Mouse (Mus musculus) brain, embryonic 14.5 days (tissue): ENCODE measurements around the gene Slc48a1. TPM values are rescaled to one million over a fixed set of nuclear protein-coding genes. Genes with fewer than 3 reads are reported as not detected.

Experiments
- DNase-seq: peaks from one replicate; pipeline ENCODE4 v3.0.0-alpha.2; 2011; ENCODE audit warnings: low read depth
- CTCF ChIP-seq: fragments of 200-500 bp; IDR thresholded peaks from 2 replicates; pipeline ENCODE4 v1.5.1; 2012; ENCODE audit warnings: inconsistent platforms, mild to moderate bottlenecking, moderate library complexity, borderline replicate concordance; ENCODE audit not compliant: insufficient read depth, insufficient read length; ENCODE audit errors: extremely low read depth
- POLR2A ChIP-seq: fragments of 200-500 bp; IDR thresholded peaks from 2 replicates; pipeline ENCODE4 v1.6.1; 2012; ENCODE audit warnings: mild to moderate bottlenecking, inconsistent platforms, borderline replicate concordance; ENCODE audit not compliant: poor library complexity, insufficient read depth, insufficient read length, severe bottlenecking; ENCODE audit errors: extremely low read depth
- polyA plus RNA-seq: library from polyadenylated mRNA; depleted of rRNA; stranded (reverse); fragments of >200 nt; gene quantifications from 2 replicates; pipeline ENCODE4 v1.2.3, GENCODE M21; 2012

The Slc48a1 gene
- polyA plus RNA-seq, 1 experiment, result 39.5 TPM

DNA sequence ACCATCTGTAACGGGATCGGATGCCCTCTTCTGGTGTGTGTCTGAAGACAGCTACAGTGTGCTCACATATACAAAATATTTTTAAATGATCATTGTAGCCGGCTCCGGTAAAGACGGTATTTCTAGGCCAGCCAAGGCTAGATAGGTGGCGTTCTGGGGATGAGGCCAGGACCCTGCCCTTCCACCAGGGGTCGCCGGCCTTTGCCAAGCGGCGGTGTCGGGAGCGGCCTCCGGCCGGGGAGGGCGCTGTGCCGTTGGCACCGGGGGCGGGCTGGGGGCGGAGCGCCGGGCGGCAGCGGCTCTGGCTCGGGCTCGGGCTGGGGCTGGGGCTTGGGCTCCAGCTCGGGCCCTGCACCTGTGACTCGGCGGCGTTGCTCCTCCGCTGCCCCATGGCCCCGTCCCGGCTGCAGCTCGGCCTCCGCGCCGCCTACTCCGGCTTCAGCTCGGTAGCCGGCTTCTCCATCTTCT lies 5.8 kb downstream of the Slc48a1 start:
- peak; percentile 91 for DNase-seq

DNA sequence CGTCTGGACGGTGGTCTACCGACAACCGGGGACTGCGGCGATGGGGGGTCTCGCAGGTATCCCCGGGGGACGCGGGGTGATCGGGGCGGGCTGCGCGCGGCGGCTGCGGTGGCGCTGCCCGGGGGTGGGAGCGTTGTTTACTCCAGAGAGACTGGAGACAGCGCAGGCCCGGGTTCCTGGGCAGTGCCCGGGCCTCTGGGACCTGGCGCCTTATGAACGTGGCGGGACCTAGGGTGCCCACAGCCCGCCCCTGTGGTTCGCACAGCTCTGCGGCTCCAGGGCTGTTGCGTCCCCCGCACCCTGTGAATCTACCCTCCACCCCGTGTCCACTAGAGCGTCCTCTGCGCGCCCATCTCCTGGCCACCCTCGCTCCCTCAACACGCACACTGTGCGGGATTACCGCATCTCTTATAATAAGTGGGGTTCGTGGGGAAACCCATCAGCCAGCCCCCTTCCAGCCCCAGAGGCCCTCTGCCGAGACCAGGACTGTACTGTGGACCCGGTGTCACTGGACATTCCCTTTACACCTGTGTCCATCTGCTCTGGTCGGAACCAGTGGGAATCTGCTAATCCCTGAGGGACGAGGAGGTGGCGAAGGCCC lies 6.3 kb downstream of the Slc48a1 start:
- no peak for DNase-seq

More for the DNA sequence above, 5.8 kb downstream of the Slc48a1 start:
- peak; percentile 90 for TF ChIP-seq CTCF
- TF ChIP-seq POLR2A, result peak; percentile 94

DNA sequence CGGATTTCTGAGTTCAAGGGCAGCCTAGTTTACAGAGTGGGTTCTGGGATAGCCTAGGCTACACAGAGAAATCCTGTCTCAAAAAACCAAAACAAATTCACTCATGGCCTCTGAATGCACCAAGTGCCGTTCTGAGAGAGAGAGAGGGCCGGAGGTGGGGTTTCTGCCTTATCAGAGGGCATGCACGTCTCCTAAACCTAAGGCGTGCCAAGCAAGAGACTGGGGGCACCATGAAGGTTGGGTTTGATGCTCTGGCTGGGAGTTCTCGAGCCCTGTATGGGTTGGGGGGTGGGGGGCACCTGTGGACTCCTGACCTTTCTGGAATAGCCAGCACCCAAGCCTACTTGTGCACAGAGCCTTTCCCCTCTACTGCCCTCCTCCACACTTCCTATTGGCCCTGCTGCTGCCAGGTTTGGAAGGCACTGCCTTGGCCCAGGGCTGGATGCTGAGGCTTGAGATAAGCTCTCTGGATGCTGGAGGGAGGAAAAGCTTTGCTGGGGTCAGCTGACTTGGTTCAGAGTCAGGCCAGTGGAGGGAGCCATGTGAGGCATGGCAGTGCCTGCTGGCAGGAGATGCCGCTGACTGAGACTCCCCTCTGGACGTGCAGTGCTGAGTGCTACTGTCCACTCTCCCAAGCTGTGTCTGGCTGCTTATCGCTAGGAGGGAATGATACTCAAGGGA lies 7.6 kb downstream of the Slc48a1 start:
- TF ChIP-seq CTCF (no peak), POLR2A (no peak)
- DNase-seq, result no peak

More for the DNA sequence above, 6.3 kb downstream of the Slc48a1 start:
- TF ChIP-seq POLR2A, result no peak
- TF ChIP-seq CTCF, result no peak

DNA sequence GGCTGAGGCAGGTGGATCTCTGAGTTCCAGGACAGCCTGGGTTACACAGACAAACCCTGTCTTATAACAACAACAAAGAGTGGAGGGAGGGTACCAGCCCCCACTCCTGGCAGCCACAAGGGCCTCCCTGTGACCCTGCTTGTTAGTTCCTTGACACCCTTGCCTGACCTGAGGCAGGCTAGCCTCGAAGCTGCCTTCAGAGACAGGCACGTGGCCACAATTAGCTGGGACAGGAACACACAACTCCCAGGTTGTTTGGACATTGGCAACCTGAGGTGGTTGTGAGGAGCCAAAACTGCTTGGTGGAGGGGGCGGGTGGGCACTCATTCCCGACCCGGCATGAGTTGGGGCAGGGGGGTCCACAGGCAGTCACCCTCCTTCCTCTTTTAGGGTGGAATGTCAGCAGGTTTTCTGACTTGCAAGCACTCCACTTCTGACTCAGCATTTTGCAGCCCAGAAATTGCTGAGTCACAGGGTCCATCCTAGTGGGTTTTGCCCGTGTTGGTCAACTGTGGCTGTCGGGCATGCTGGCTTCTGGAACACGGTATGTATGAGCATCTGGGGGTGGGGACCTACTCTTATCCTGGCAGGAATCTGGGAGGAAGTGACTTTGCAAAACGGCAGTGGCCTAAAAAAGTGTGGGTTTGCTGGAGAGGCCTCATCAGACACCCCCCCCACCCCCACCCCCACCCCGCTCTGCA lies 8.2 kb downstream of the Slc48a1 start:
- DNase-seq, result no peak
- TF ChIP-seq CTCF (no peak), POLR2A (no peak)

DNA sequence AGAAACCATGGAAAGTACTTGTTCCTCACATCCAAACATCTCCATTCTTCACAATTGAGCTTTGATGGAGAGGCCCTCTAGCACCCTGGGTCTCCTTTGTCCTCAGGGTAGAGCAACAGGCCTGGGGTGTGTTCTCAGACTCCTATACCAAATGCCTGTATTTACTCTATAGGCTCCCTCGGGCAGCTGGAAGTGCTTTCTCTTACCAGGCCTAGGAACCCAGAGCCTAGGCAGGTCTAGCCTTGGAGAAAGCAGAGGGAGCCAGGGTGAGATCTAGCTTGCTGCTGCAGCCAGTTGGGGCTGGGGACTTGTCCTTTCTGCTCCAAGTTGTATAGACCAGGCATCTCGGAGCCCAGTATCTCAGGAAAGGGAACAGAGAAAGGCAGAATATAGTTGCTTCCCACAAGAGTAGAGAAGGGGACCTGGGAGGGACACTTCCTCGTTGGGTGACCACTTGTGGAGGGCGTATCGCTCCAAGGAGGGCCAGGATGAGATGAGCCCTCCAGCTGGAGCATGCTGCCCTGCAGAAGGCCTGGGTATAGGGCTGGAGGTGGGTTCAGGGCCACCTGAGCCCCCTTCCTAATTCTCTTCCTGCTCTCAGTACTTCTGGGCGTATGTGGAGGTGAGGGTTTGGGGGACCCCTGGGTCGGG lies 9.0 kb downstream of the Slc48a1 start:
- no peak for DNase-seq
- no peak for TF ChIP-seq CTCF
- no peak for TF ChIP-seq POLR2A

DNA sequence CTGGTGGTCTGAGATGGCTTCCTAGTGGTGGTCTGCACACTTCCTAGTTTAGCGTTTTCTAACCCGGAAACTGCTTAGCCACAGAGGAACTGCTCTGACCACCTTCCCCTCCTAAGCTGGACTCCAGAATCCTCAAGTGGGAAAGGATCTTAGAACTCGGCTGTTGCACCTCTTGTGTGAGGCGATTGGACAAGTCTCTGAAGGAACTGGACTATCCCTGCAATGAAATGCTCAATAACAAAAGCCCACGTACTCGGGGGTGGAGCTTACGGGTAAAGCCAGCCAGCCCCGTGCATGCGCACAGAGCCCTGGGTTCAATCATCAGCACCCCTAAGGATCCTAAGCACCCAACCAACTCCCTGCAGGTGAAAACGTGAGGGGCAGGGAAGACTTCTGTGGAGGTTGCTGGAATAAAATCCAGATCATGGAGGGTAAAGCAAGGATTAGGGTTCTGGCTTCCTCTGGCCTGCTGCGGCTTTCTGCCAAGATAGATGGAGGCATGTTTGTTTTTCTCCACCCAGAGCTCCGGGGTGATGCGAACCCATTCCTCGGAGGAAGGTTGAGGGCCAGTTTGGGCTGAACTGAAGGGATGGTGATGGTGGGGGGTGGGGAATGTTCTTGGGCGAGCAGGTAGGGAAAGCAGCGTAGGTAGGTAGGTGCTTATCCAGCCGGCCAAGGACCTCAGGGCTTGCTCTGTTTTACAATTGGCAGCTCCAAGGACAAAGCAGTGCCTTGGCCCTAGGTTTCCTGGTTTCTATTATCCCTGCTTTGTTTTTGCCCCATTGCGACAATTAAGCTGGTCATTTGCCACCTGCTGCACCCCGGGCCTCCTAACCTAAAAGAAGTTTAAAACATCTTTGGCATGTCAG lies 9.7 kb downstream of the Slc48a1 start:
- TF ChIP-seq POLR2A (no peak), CTCF (no peak)
- no peak for DNase-seq

DNA sequence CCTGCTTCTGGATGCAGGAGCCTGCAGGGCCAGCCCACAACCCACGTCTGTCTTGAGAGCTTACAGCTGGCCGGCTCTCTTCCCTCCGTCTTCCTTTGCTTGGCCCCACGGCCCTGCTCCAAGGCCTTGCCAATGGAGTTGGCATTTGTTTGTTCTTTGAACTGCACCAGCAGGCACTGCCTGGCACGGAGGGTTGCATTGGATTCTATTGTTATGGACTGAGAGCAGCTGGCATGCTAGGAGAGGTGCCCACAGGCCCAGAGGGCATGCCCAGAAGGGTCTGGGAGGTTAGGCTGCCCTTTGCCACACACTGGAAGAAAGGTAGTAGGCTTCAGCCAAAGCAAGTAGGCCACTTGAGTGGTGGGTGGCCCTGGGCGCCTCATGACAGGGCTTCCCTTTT lies 10.5 kb downstream of the Slc48a1 start:
- peak; percentile 79 for DNase-seq
- TF ChIP-seq CTCF, result no peak
- no peak for TF ChIP-seq POLR2A

DNA sequence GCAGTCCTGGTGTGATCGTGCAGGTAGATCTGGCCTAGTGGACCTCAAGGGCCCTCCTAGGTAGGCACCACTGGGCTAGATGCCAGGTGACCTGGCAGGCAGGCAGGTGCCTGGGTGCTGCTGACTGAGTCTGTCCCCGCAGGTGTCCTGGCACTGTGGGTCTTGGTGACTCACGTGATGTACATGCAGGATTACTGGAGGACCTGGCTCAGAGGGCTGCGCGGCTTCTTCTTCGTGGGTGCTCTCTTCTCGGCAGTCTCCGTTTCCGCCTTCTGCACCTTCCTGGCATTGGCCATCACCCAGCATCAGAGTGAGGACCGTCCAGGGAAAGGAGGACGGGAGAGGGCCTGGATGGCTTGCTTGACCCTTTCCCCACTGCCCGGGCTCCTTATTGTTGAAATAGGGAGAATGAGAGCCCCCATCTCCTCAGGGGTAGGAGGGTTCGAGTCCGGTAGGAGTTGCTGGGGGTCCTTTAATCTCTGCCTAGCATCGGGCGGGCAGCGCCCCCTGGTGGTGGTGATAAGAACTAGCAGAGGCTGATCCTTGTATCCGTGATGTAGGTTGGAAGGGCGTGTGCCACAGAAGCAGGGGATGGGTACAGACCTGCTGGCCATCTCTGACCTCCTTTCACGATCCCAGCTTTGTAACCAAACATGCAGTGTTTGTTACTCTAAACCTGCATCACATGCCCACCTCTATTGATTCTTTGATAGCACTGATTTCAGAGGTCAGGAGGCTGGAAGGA lies 11.6 kb downstream of the Slc48a1 start:
- DNase-seq, result peak; percentile 66
- TF ChIP-seq POLR2A (no peak), CTCF (peak; percentile 86)

DNA sequence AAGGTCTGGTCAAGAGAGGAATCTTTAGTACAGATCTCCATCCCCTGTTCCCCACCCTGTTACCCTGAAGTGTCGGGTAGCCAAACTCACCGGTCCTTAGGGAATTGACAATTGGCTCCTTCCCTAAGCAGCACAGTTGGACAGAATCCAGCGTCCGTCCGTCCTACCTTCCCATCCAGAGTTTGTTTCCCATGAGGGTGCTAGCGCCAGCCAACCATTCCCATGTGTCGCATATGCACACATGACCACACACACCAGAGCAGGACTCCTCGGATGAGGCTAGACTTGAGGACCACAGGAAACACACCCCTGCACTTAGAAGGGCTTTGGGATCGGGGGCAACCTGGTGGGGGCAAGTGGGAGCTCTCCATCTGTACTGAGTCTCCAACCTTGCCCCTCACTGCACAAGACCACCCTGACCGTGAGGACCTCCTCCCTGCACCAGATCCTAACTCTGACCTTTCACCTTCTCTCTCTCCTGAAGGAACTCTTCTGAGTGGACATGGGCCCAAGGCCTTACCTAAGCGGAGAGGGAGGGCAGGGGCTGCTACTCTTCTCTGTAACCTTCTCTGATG lies 12.9 kb downstream of the Slc48a1 start:
- no peak for DNase-seq
- no peak for TF ChIP-seq POLR2A
- no peak for TF ChIP-seq CTCF
